In genomic region chr13:16921305-16921704, GRCm38 (mm10) we compare ENCODE assay signal across 11 mouse cellular contexts.
DNase-seq lines count a peak whose midpoint lies in the region; ATAC-seq and TF ChIP-seq lines count a peak whose summit lies in the region.
"Had no signal": no experiment of that assay in that cellular context is flagged by ENCODE, and none has a peak within 500 bp of the region (broad histone marks: within the 10 kb centered on the region; RNA-seq: fewer than 3 reads in every experiment).

No protein-coding gene starts in this region.

- H3K9ac ChIP-seq in heart, postnatal 0 days (replicated peaks; ENCODE audit: low read depth, low read length), result no peak overlapping the region
- H3K9ac ChIP-seq in forebrain, embryonic 15.5 days (replicated peaks), result no peak overlapping the region
- H3K9ac ChIP-seq: hindbrain, embryonic 12.5 days; limb, embryonic 13.5 days; stomach, embryonic 15.5 days had no signal

- H3K36me3 ChIP-seq in heart, postnatal 0 days (replicated peaks; ENCODE audit: control insufficient read depth, insufficient read depth, low read length), result no peaks in the 10 kb centered on the region
- no peaks in the 10 kb centered on the region for H3K36me3 ChIP-seq in forebrain, embryonic 15.5 days
- H3K36me3 ChIP-seq: hindbrain, embryonic 12.5 days; limb, embryonic 13.5 days; stomach, embryonic 15.5 days had no signal

- H3K27me3 ChIP-seq in heart, postnatal 0 days (ENCODE audit: control insufficient read depth, insufficient read depth, low read length), result no peaks in the 10 kb centered on the region
- no peaks in the 10 kb centered on the region for H3K27me3 ChIP-seq in forebrain, embryonic 15.5 days
- H3K27me3 ChIP-seq: hindbrain, embryonic 12.5 days; stomach, embryonic 15.5 days had no signal

- TF ChIP-seq EP300 in heart, postnatal 0 days (IDR thresholded peaks at IDR 0.05; ENCODE audit: low read depth), result no peak

- ATAC-seq in heart, postnatal 0 days (ENCODE audit: insufficient read depth, low read depth), result no peak
- ATAC-seq in erythroblast, adult 5-6 weeks (replicated peaks; ENCODE audit: low FRiP score, poor library complexity, severe bottlenecking), result peak; percentile 70
- ATAC-seq in forebrain, embryonic 15.5 days (replicated peaks), result no peak

- WGBS in heart, postnatal 0 days, result 50% methylated on average over 4 of the region's 4 CpGs
- 33% methylated on average over 4 of the region's 4 CpGs for WGBS in forebrain, embryonic 15.5 days

- H3K4me3 ChIP-seq in heart, postnatal 0 days (ENCODE audit: low read depth, low read length), result no peak overlapping the region
- no peak overlapping the region for H3K4me3 ChIP-seq in forebrain, embryonic 15.5 days
- H3K4me3 ChIP-seq: hindbrain, embryonic 12.5 days; limb, embryonic 13.5 days; stomach, embryonic 15.5 days had no signal

- H3K4me2 ChIP-seq in heart, postnatal 0 days (ENCODE audit: low read depth, low read length), result no peak overlapping the region
- no peak overlapping the region for H3K4me2 ChIP-seq in forebrain, embryonic 15.5 days (replicated peaks)
- H3K4me2 ChIP-seq: hindbrain, embryonic 12.5 days; limb, embryonic 13.5 days; stomach, embryonic 15.5 days had no signal

- no peaks in the 10 kb centered on the region for H3K9me3 ChIP-seq in heart, postnatal 0 days (replicated peaks; ENCODE audit: control insufficient read depth, low read length)
- H3K9me3 ChIP-seq in forebrain, embryonic 15.5 days, result no peaks in the 10 kb centered on the region
- H3K9me3 ChIP-seq: hindbrain, embryonic 12.5 days; limb, embryonic 13.5 days; stomach, embryonic 15.5 days had no signal

- intact Hi-C loops in heart, postnatal 14 days (cut with DNase I), result loop anchor here (10.0 kb wide), 1 partner anchor 147 kb away; no protein-coding TSS in a partner anchor

- TF ChIP-seq CTCF in heart, postnatal 0 days (IDR thresholded peaks at IDR 0.05; ENCODE audit: low read depth), result peak; percentile 23

- no peak overlapping the region for H3K27ac ChIP-seq in heart, postnatal 0 days (ENCODE audit: low read depth)
- H3K27ac ChIP-seq in forebrain, embryonic 15.5 days (replicated peaks), result no peak overlapping the region
- H3K27ac ChIP-seq: hindbrain, embryonic 12.5 days; limb, embryonic 13.5 days; stomach, embryonic 15.5 days had no signal

- DNase-seq in heart, postnatal 0 days (ENCODE audit: low spot score), result no peak
- DNase-seq in heart, postnatal 14 days, result no peak
- DNase-seq in 3T3-L1 (ENCODE audit: low read depth, low spot score), result peak; percentile 29
- peak; percentile 52 for DNase-seq in ES-CJ7 (ENCODE audit: low read depth, low spot score)
- no peak for DNase-seq in urinary bladder, postnatal 14 days (ENCODE audit: low spot score)
- DNase-seq: kidney, postnatal 25 days had no signal

- no peaks in the 10 kb centered on the region for H3K4me1 ChIP-seq in heart, postnatal 0 days (ENCODE audit: control insufficient read depth, insufficient read depth)
- no peaks in the 10 kb centered on the region for H3K4me1 ChIP-seq in forebrain, embryonic 15.5 days
- H3K4me1 ChIP-seq: hindbrain, embryonic 12.5 days; limb, embryonic 13.5 days; stomach, embryonic 15.5 days had no signal

Comparison
In these comparisons a context has a peak if more than half of its experiments do, and no peak if none do; other contexts are left out.
1. DNase-seq: peak in 3T3-L1 (single experiment) and ES-CJ7 (single experiment); none in heart, postnatal 0 days (single experiment), heart, postnatal 14 days (0 of 2) and urinary bladder, postnatal 14 days (single experiment).